Mouse (Mus musculus) heart, embryonic 13.5 days (tissue): ENCODE results near the gene Acbd4. TPM values are rescaled to one million over a fixed set of nuclear protein-coding genes. Genes with fewer than 3 reads are reported as not detected.
A peak's percentile ranks its signal among the peaks of the same experiment; 100 is the strongest.

Experiments
- ATAC-seq: fragments of 200-750 bp; cut with Nextera tagmentation; 2 replicates; pipeline ENCODE4 v1.8.0; 2017; ENCODE audit warnings: moderate TSS enrichment; ENCODE audit not compliant: insufficient number of reproducible peaks, low FRiP score, low TSS enrichment; ENCODE audit errors: extremely low read depth
- H3K27ac ChIP-seq: fragments of 300-500 bp; sonication (generic); replicated peaks from 2 replicates; pipeline ENCODE4 v1.5.1; 2015; ENCODE audit warnings: moderate library complexity, mild to moderate bottlenecking, inconsistent platforms
- H3K27me3 ChIP-seq: fragments of 300-500 bp; sonication (generic); replicated peaks from 2 replicates; pipeline ENCODE4 v1.6.1; 2015; ENCODE audit warnings: mild to moderate bottlenecking, inconsistent platforms
- H3K36me3 ChIP-seq: fragments of 300-500 bp; sonication (generic); 2 replicates; pipeline ENCODE4 v1.6.1; 2015; ENCODE audit warnings: mild to moderate bottlenecking, inconsistent platforms
- H3K4me1 ChIP-seq: fragments of 300-500 bp; sonication (generic); 2 replicates; pipeline ENCODE4 v1.6.1; 2015; ENCODE audit warnings: inconsistent platforms
- H3K4me2 ChIP-seq: fragments of 300-500 bp; sonication (generic); 2 replicates; pipeline ENCODE4 v1.6.1; 2015; ENCODE audit warnings: inconsistent platforms, mild to moderate bottlenecking, moderate library complexity
- H3K4me3 ChIP-seq: fragments of 300-500 bp; sonication (generic); 2 replicates; pipeline ENCODE4 v1.5.1; 2015; ENCODE audit warnings: moderate library complexity, mild to moderate bottlenecking, inconsistent platforms
- H3K9ac ChIP-seq: fragments of 300-500 bp; sonication (generic); 2 replicates; pipeline ENCODE4 v1.6.1; 2015; ENCODE audit warnings: inconsistent platforms, mild to moderate bottlenecking, moderate library complexity
- H3K9me3 ChIP-seq: fragments of 300-500 bp; sonication (generic); 2 replicates; pipeline ENCODE4 v1.6.1; 2016; ENCODE audit warnings: inconsistent platforms
- WGBS: fragments of 180-500 bp; shearing (Covaris S2); methylation state at CpG from one replicate; pipeline ENCODE4 v1.1.7; 2015; ENCODE audit warnings: mixed read lengths; 5-methylcytosine and 5-hydroxymethylcytosine counted together
- polyA plus RNA-seq: library from polyadenylated mRNA; unstranded; fragments of >200 nt; fragmentation: Nextera tagmentation; extraction: Ambion mirVana; gene quantifications from 2 replicates; pipeline ENCODE4 v1.2.1, GENCODE M21; 2015

Gene Acbd4
- polyA plus RNA-seq, 1 experiment from 2014 or later: 12.0 TPM

- Histone ChIP-seq H3K9ac (peak overlapping the region; percentile 78), H3K4me3 (peak overlapping the region; percentile 98), H3K4me1 (peaks cover 54% of the 10 kb centered on the region), H3K9me3 (no peaks in the 10 kb centered on the region), H3K27ac (peak overlapping the region; percentile 89), H3K4me2 (peak overlapping the region; percentile 72), H3K27me3 (no peaks in the 10 kb centered on the region), H3K36me3 (peaks cover 5% of the 10 kb centered on the region)
- WGBS: 55% methylated on average over 6 of the region's 6 CpGs
- ATAC-seq: no peak
These were observed 32.1 kb downstream of the Acbd4 start for GRCm38 (mm10) chr11:103133456-103134185.

GRCm38 (mm10) chr11:103134221-103134620 is 32.7 kb downstream of the Acbd4 start:
- Histone ChIP-seq H3K36me3 (peaks cover 11% of the 10 kb centered on the region), H3K27ac (peak overlapping the region; percentile 89), H3K4me2 (peak overlapping the region; percentile 72), H3K9ac (peak overlapping the region; percentile 78), H3K4me1 (peaks cover 54% of the 10 kb centered on the region), H3K4me3 (peak overlapping the region; percentile 13; the same call in 1 of the 2 replicates), H3K27me3 (no peaks in the 10 kb centered on the region), H3K9me3 (no peaks in the 10 kb centered on the region)
- 71% methylated on average over 3 of the region's 3 CpGs for WGBS
- no peak for ATAC-seq

GRCm38 (mm10) chr11:103136039-103136577 is 34.6 kb downstream of the Acbd4 start:
- H3K36me3 ChIP-seq: peaks cover 15% of the 10 kb centered on the region
- H3K4me3 ChIP-seq: no peak overlapping the region
- H3K4me1 ChIP-seq: peaks cover 46% of the 10 kb centered on the region
- ATAC-seq: no peak
- H3K4me2 ChIP-seq: peak overlapping the region; percentile 72
- H3K9me3 ChIP-seq: no peaks in the 10 kb centered on the region
- H3K27me3 ChIP-seq: no peaks in the 10 kb centered on the region
- 0 out of 2 replicates have a peak overlapping the region, but pooled peaks have one; percentile 12 for H3K27ac ChIP-seq
- WGBS: 50% methylated on average over 8 of the region's 8 CpGs
- peak overlapping the region; percentile 61 for H3K9ac ChIP-seq

GRCm38 (mm10) chr11:103139951-103140762 is 38.7 kb downstream of the Acbd4 start:
- 80% methylated on average over 14 of the region's 14 CpGs for WGBS
- Histone ChIP-seq H3K9me3 (no peaks in the 10 kb centered on the region), H3K36me3 (peaks cover 15% of the 10 kb centered on the region), H3K9ac (peak overlapping the region; percentile 70), H3K27me3 (no peaks in the 10 kb centered on the region), H3K27ac (peak overlapping the region; percentile 88), H3K4me3 (no peak overlapping the region), H3K4me2 (no peak overlapping the region), H3K4me1 (peaks cover 54% of the 10 kb centered on the region)
- no peak for ATAC-seq

GRCm38 (mm10) chr11:103140763-103141100 is 39.2 kb downstream of the Acbd4 start:
- Histone ChIP-seq H3K9ac (peak overlapping the region; percentile 70), H3K27ac (peak overlapping the region; percentile 88), H3K4me2 (no peak overlapping the region), H3K4me3 (no peak overlapping the region), H3K9me3 (no peaks in the 10 kb centered on the region), H3K27me3 (no peaks in the 10 kb centered on the region), H3K36me3 (peaks cover 15% of the 10 kb centered on the region), H3K4me1 (peaks cover 53% of the 10 kb centered on the region)
- 48% methylated on average over 6 of the region's 6 CpGs for WGBS
- no peak for ATAC-seq

- peaks cover 47% of the 10 kb centered on the region for H3K4me1 ChIP-seq
- H3K27ac ChIP-seq: peak overlapping the region; percentile 88
- H3K9me3 ChIP-seq: no peaks in the 10 kb centered on the region
- no peaks in the 10 kb centered on the region for H3K27me3 ChIP-seq
- H3K9ac ChIP-seq: peak overlapping the region; percentile 70
- no peak overlapping the region for H3K4me3 ChIP-seq
- 19% methylated on average over 11 of the region's 11 CpGs for WGBS
- peaks cover 15% of the 10 kb centered on the region for H3K36me3 ChIP-seq
- no peak for ATAC-seq
- peak overlapping the region; percentile 13; the same call in 1 of the 2 replicates for H3K4me2 ChIP-seq
These were observed 39.8 kb downstream of the Acbd4 start for GRCm38 (mm10) chr11:103141101-103141943.

GRCm38 (mm10) chr11:103141944-103142255 is 40.4 kb downstream of the Acbd4 start:
- no peak overlapping the region for H3K4me3 ChIP-seq
- H3K36me3 ChIP-seq: peaks cover 15% of the 10 kb centered on the region
- no peaks in the 10 kb centered on the region for H3K27me3 ChIP-seq
- ATAC-seq: no peak
- peak overlapping the region; percentile 88 for H3K27ac ChIP-seq
- 80% methylated on average over 1 of the region's 1 CpGs for WGBS
- H3K4me2 ChIP-seq: peak overlapping the region; percentile 13; the same call in 1 of the 2 replicates
- H3K4me1 ChIP-seq: peaks cover 45% of the 10 kb centered on the region
- H3K9ac ChIP-seq: peak overlapping the region; percentile 70
- no peaks in the 10 kb centered on the region for H3K9me3 ChIP-seq

- Histone ChIP-seq H3K4me1 (peaks cover 45% of the 10 kb centered on the region), H3K27ac (peak overlapping the region; percentile 88), H3K9me3 (no peaks in the 10 kb centered on the region), H3K4me2 (peak overlapping the region; percentile 62), H3K9ac (peak overlapping the region; percentile 75), H3K27me3 (no peaks in the 10 kb centered on the region), H3K36me3 (peaks cover 15% of the 10 kb centered on the region), H3K4me3 (peak overlapping the region; percentile 34)
- 25% methylated on average over 8 of the region's 8 CpGs for WGBS
- 0 out of 2 replicates have a peak, but pooled peaks have one; percentile 27 for ATAC-seq
These were observed 41.1 kb downstream of the Acbd4 start for GRCm38 (mm10) chr11:103142441-103143182.

- Histone ChIP-seq H3K9ac (peak overlapping the region; percentile 45), H3K4me1 (peaks cover 45% of the 10 kb centered on the region), H3K4me3 (no peak overlapping the region), H3K27ac (peak overlapping the region; percentile 53), H3K9me3 (no peaks in the 10 kb centered on the region), H3K27me3 (no peaks in the 10 kb centered on the region), H3K36me3 (peaks cover 3% of the 10 kb centered on the region; the same call in 1 of the 2 replicates), H3K4me2 (no peak overlapping the region)
- no peak for ATAC-seq
- 33% methylated on average over 12 of the region's 12 CpGs for WGBS
These were observed 43.1 kb downstream of the Acbd4 start for GRCm38 (mm10) chr11:103144309-103145285.
